Mouse (Mus musculus) monocyte, adult 59 days (primary cell): ENCODE data around the gene Slc1a3. TPM values are rescaled to one million over a fixed set of nuclear protein-coding genes. Genes with fewer than 3 reads are reported as not detected.

Experiments used
- total RNA-seq, 2 experiments: library from RNA; stranded (reverse); gene quantifications; one replicate each; pipeline ENCODE4 v1.2.4; 2023

Gene Slc1a3
- 10 to 100 TPM; 13.8 to 14.0 TPM for total RNA-seq

GRCm38 (mm10) chr15:8710146-8711006 lies at the start of gene Slc1a3:
Slc1a3 (minus strand) TSS chr15:8710764.

Other genes starting within 250 kb of the Slc1a3 start
- gene Gm2310, start 190.8 kb downstream of the Slc1a3 start, total RNA-seq = not detected